Mouse (Mus musculus): ENCODE data around the gene Hoxa4. TPM values are rescaled to one million over a fixed set of nuclear protein-coding genes. Genes with fewer than 3 reads are reported as not detected.

Gene Hoxa4
- polyA plus RNA-seq, 1 experiment from 2014 or later, result 0.46 TPM

GRCm38 (mm10) chr6:52226569-52227257, 35.2 kb upstream of the Hoxa4 start:
- Histone ChIP-seq H3K36me3 (no peaks in the 10 kb centered on the region), H3K27ac (no peak overlapping the region), H3K27me3 (peaks cover 97% of the 10 kb centered on the region), H3K4me1 (peaks cover 11% of the 10 kb centered on the region), H3K4me2 (no peak overlapping the region), H3K9ac (no peak overlapping the region), H3K4me3 (no peak overlapping the region), H3K9me3 (no peaks in the 10 kb centered on the region)
- WGBS, result 3% methylated on average over 26 of the region's 26 CpGs
- no peak for ATAC-seq (ENCODE audit: insufficient number of reproducible peaks, insufficient read depth, low FRiP score, low TSS enrichment, low read depth)

GRCm38 (mm10) chr6:52225612-52226568, 34.3 kb upstream of the Hoxa4 start:
- H3K4me1 ChIP-seq, result peaks cover 16% of the 10 kb centered on the region
- H3K27ac ChIP-seq, result no peak overlapping the region
- 2% methylated on average over 69 of the region's 69 CpGs for WGBS
- no peak overlapping the region for H3K4me2 ChIP-seq
- no peak overlapping the region for H3K4me3 ChIP-seq
- H3K9ac ChIP-seq, result no peak overlapping the region
- ATAC-seq (ENCODE audit: insufficient number of reproducible peaks, insufficient read depth, low FRiP score, low TSS enrichment, low read depth), result no peak
- H3K36me3 ChIP-seq, result no peaks in the 10 kb centered on the region
- peaks cover 99% of the 10 kb centered on the region for H3K27me3 ChIP-seq
- no peaks in the 10 kb centered on the region for H3K9me3 ChIP-seq

GRCm38 (mm10) chr6:52224895-52225611, 33.5 kb upstream of the Hoxa4 start:
- 2% methylated on average over 36 of the region's 36 CpGs for WGBS
- Histone ChIP-seq H3K4me1 (peaks cover 16% of the 10 kb centered on the region), H3K9me3 (no peaks in the 10 kb centered on the region), H3K4me2 (no peak overlapping the region), H3K27me3 (peaks cover 99% of the 10 kb centered on the region), H3K4me3 (no peak overlapping the region), H3K9ac (no peak overlapping the region), H3K27ac (no peak overlapping the region), H3K36me3 (no peaks in the 10 kb centered on the region)
- no peak for ATAC-seq (ENCODE audit: insufficient number of reproducible peaks, insufficient read depth, low FRiP score, low TSS enrichment, low read depth)

- Histone ChIP-seq H3K4me3 (no peak overlapping the region), H3K27ac (no peak overlapping the region), H3K4me2 (no peak overlapping the region), H3K27me3 (peaks cover 99% of the 10 kb centered on the region), H3K9ac (no peak overlapping the region), H3K36me3 (no peaks in the 10 kb centered on the region), H3K4me1 (peaks cover 12% of the 10 kb centered on the region), H3K9me3 (no peaks in the 10 kb centered on the region)
- ATAC-seq (ENCODE audit: insufficient number of reproducible peaks, insufficient read depth, low FRiP score, low TSS enrichment, low read depth), result no peak
- WGBS, result 2% methylated on average over 24 of the region's 24 CpGs
Measured at GRCm38 (mm10) chr6:52223939-52224760, 32.6 kb upstream of the Hoxa4 start.

- no peak overlapping the region for H3K27ac ChIP-seq
- H3K9ac ChIP-seq, result no peak overlapping the region
- no peaks in the 10 kb centered on the region for H3K36me3 ChIP-seq
- peaks cover 100% of the 10 kb centered on the region for H3K27me3 ChIP-seq
- peaks cover 10% of the 10 kb centered on the region for H3K4me1 ChIP-seq
- ATAC-seq (ENCODE audit: insufficient number of reproducible peaks, insufficient read depth, low FRiP score, low TSS enrichment, low read depth), result no peak
- WGBS, result 11% methylated on average over 13 of the region's 13 CpGs
- no peak overlapping the region for H3K4me2 ChIP-seq
- no peak overlapping the region for H3K4me3 ChIP-seq
- H3K9me3 ChIP-seq, result no peaks in the 10 kb centered on the region
Measured at GRCm38 (mm10) chr6:52222729-52223128, 31.2 kb upstream of the Hoxa4 start.

- no peaks in the 10 kb centered on the region for H3K9me3 ChIP-seq
- no peak; the same call in 1 of the 2 replicates for ATAC-seq (ENCODE audit: insufficient number of reproducible peaks, insufficient read depth, low FRiP score, low TSS enrichment, low read depth)
- H3K36me3 ChIP-seq, result no peaks in the 10 kb centered on the region
- peak overlapping the region; percentile 54 for H3K4me3 ChIP-seq
- peaks cover 100% of the 10 kb centered on the region for H3K27me3 ChIP-seq
- 6% methylated on average over 21 of the region's 21 CpGs for WGBS
- H3K4me2 ChIP-seq, result peak overlapping the region; percentile 86
- H3K27ac ChIP-seq, result no peak overlapping the region
- H3K9ac ChIP-seq, result peak overlapping the region; percentile 67; the same call in 1 of the 2 replicates
- H3K4me1 ChIP-seq, result peaks cover 16% of the 10 kb centered on the region
Measured at GRCm38 (mm10) chr6:52221993-52222685, 30.6 kb upstream of the Hoxa4 start.

GRCm38 (mm10) chr6:52221337-52221992, 29.9 kb upstream of the Hoxa4 start, which contains the start of gene Hoxa7:
Gene Hoxa7 (minus strand): TSS chr6:52221854.
- H3K4me3 ChIP-seq, result peak within 1 kb of the TSS; percentile 54
- WGBS, result 1% methylated on average over 46 of the region's 46 CpGs
- H3K36me3 ChIP-seq, result no peaks in the 10 kb centered on the region
- peaks cover 21% of the 10 kb centered on the region for H3K4me1 ChIP-seq
- peak within 1 kb of the TSS; percentile 67 for H3K9ac ChIP-seq
- peak within 1 kb of the TSS; percentile 86 for H3K4me2 ChIP-seq
- no peak within 1 kb of the TSS for H3K27ac ChIP-seq
- H3K9me3 ChIP-seq, result no peaks in the 10 kb centered on the region
- H3K27me3 ChIP-seq, result peaks cover 100% of the 10 kb centered on the region
- ATAC-seq (ENCODE audit: insufficient number of reproducible peaks, insufficient read depth, low FRiP score, low TSS enrichment, low read depth), result no peak

- H3K4me3 ChIP-seq, result peak overlapping the region; percentile 54
- no peaks in the 10 kb centered on the region for H3K36me3 ChIP-seq
- peaks cover 21% of the 10 kb centered on the region for H3K4me1 ChIP-seq
- H3K9ac ChIP-seq, result no peak overlapping the region
- H3K4me2 ChIP-seq, result peak overlapping the region; percentile 86
- no peaks in the 10 kb centered on the region for H3K9me3 ChIP-seq
- no peak for ATAC-seq (ENCODE audit: insufficient number of reproducible peaks, insufficient read depth, low FRiP score, low TSS enrichment, low read depth)
- 5% methylated on average over 12 of the region's 12 CpGs for WGBS
- peaks cover 100% of the 10 kb centered on the region for H3K27me3 ChIP-seq
- no peak overlapping the region for H3K27ac ChIP-seq
Measured at GRCm38 (mm10) chr6:52220865-52221310, 29.3 kb upstream of the Hoxa4 start.

- 10% methylated on average over 32 of the region's 32 CpGs for WGBS
- no peaks in the 10 kb centered on the region for H3K9me3 ChIP-seq
- H3K27ac ChIP-seq, result no peak overlapping the region
- H3K27me3 ChIP-seq, result peaks cover 100% of the 10 kb centered on the region
- H3K4me3 ChIP-seq, result no peak overlapping the region
- H3K9ac ChIP-seq, result no peak overlapping the region
- no peak for ATAC-seq (ENCODE audit: insufficient number of reproducible peaks, insufficient read depth, low FRiP score, low TSS enrichment, low read depth)
- H3K4me1 ChIP-seq, result peaks cover 23% of the 10 kb centered on the region
- H3K4me2 ChIP-seq, result no peak overlapping the region
- no peaks in the 10 kb centered on the region for H3K36me3 ChIP-seq
Measured at GRCm38 (mm10) chr6:52220003-52220864, 28.7 kb upstream of the Hoxa4 start.
